ENCODE assay signal across 9 mouse cellular contexts in the genomic region with DNA sequence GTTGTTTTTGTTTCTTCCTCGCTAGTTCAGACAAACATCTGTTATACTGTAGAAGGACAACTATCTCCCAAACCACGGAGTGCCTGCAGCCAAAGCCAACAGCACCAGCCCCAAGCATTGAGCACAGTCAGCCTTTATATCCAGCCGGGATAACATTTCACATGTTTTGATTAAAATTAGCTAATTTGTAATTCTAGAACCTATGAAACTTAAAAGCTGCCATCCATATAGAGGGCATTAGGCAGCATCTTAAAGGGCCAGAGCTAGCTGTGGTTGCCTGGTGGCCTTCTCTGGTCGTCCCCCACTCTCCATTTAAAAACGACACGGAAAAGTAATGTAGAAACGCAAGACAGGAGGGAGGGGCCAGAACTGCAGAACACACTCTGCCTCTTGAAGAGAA. TPM values are rescaled to one million over a fixed set of nuclear protein-coding genes. Genes with fewer than 3 reads are reported as not detected.
DNase-seq lines count a peak whose midpoint lies in the region; ATAC-seq lines count a peak whose summit lies in the region.
"Had no signal": no experiment of that assay in that cellular context is flagged by ENCODE, and none has a peak within 500 bp of the region (broad histone marks: within the 10 kb centered on the region; RNA-seq: fewer than 3 reads in every experiment).

No protein-coding gene starts in this region.

- 9% methylated on average over 7 of the region's 7 CpGs for WGBS in heart, embryonic 12.5 days
- WGBS in embryonic facial prominence, embryonic 15.5 days, result 3% methylated on average over 7 of the region's 7 CpGs
- WGBS in hindbrain, embryonic 16.5 days, result 5% methylated on average over 7 of the region's 7 CpGs
- 7% methylated on average over 7 of the region's 7 CpGs for WGBS in neural tube, embryonic 12.5 days

- H3K36me3 ChIP-seq in heart, embryonic 12.5 days, result no peaks in the 10 kb centered on the region
- no peaks in the 10 kb centered on the region for H3K36me3 ChIP-seq in embryonic facial prominence, embryonic 15.5 days
- no peaks in the 10 kb centered on the region for H3K36me3 ChIP-seq in hindbrain, embryonic 16.5 days (ENCODE audit: control insufficient read depth, insufficient read depth, low read length)
- H3K36me3 ChIP-seq in neural tube, embryonic 12.5 days, result no peaks in the 10 kb centered on the region

- no peaks in the 10 kb centered on the region for H3K9me3 ChIP-seq in heart, embryonic 12.5 days (replicated peaks)
- no peaks in the 10 kb centered on the region for H3K9me3 ChIP-seq in embryonic facial prominence, embryonic 15.5 days (replicated peaks)
- no peaks in the 10 kb centered on the region for H3K9me3 ChIP-seq in hindbrain, embryonic 16.5 days (ENCODE audit: control insufficient read depth, low read length)
- no peaks in the 10 kb centered on the region for H3K9me3 ChIP-seq in neural tube, embryonic 12.5 days

- peaks cover 27% of the 10 kb centered on the region for H3K4me1 ChIP-seq in heart, embryonic 12.5 days (replicated peaks)
- peaks cover 24% of the 10 kb centered on the region for H3K4me1 ChIP-seq in embryonic facial prominence, embryonic 15.5 days
- peaks cover 25% of the 10 kb centered on the region for H3K4me1 ChIP-seq in hindbrain, embryonic 16.5 days (ENCODE audit: control insufficient read depth, insufficient read depth, low read depth, low read length)
- peaks cover 39% of the 10 kb centered on the region; the same call in 1 of the 2 replicates for H3K4me1 ChIP-seq in neural tube, embryonic 12.5 days

- no peak overlapping the region for H3K9ac ChIP-seq in heart, embryonic 12.5 days
- H3K9ac ChIP-seq in embryonic facial prominence, embryonic 15.5 days, result no peak overlapping the region
- peak overlapping the region; percentile 95 for H3K9ac ChIP-seq in hindbrain, embryonic 16.5 days (ENCODE audit: low read depth, low read length)
- peak overlapping the region; percentile 94; the same call in 1 of the 2 replicates for H3K9ac ChIP-seq in neural tube, embryonic 12.5 days

- ATAC-seq in heart, embryonic 12.5 days (ENCODE audit: insufficient number of reproducible peaks, low FRiP score), result no peak
- no peak for ATAC-seq in embryonic facial prominence, embryonic 15.5 days (ENCODE audit: insufficient number of reproducible peaks, low FRiP score, low TSS enrichment, low read depth)
- no peak for ATAC-seq in hindbrain, embryonic 16.5 days
- no peak for ATAC-seq in neural tube, embryonic 12.5 days (ENCODE audit: low FRiP score, low read depth)

- peaks cover 6% of the 10 kb centered on the region for H3K27me3 ChIP-seq in heart, embryonic 12.5 days (replicated peaks)
- peaks cover 16% of the 10 kb centered on the region; the same call in 1 of the 2 replicates for H3K27me3 ChIP-seq in embryonic facial prominence, embryonic 15.5 days
- H3K27me3 ChIP-seq in hindbrain, embryonic 16.5 days (replicated peaks; ENCODE audit: control insufficient read depth, insufficient read depth, low read length), result no peaks in the 10 kb centered on the region
- peaks cover 7% of the 10 kb centered on the region; the same call in 1 of the 2 replicates for H3K27me3 ChIP-seq in neural tube, embryonic 12.5 days (replicated peaks)

- peak overlapping the region; percentile 85 for H3K4me2 ChIP-seq in heart, embryonic 12.5 days
- peak overlapping the region; percentile 85 for H3K4me2 ChIP-seq in embryonic facial prominence, embryonic 15.5 days (replicated peaks)
- H3K4me2 ChIP-seq in hindbrain, embryonic 16.5 days (ENCODE audit: low read length), result peak overlapping the region; percentile 93
- H3K4me2 ChIP-seq in neural tube, embryonic 12.5 days (replicated peaks), result peak overlapping the region; percentile 90

- intact Hi-C loops in heart, postnatal 14 days (cut with DNase I), result loop anchor here (5.0 kb wide), 2 partner anchors 135 to 165 kb away; no protein-coding TSS in a partner anchor

- H3K4me3 ChIP-seq in heart, embryonic 12.5 days, result peak overlapping the region; percentile 93
- peak overlapping the region; percentile 76 for H3K4me3 ChIP-seq in embryonic facial prominence, embryonic 15.5 days (replicated peaks)
- peak overlapping the region; percentile 96 for H3K4me3 ChIP-seq in hindbrain, embryonic 16.5 days (ENCODE audit: low read length)
- peak overlapping the region; percentile 85 for H3K4me3 ChIP-seq in neural tube, embryonic 12.5 days

- H3K27ac ChIP-seq in heart, embryonic 12.5 days (ENCODE audit: poor library complexity, severe bottlenecking), result 0 out of 2 replicates have a peak overlapping the region, but pooled peaks have one; percentile 14
- H3K27ac ChIP-seq in embryonic facial prominence, embryonic 15.5 days (replicated peaks), result peak overlapping the region; percentile 30
- no peak overlapping the region for H3K27ac ChIP-seq in hindbrain, embryonic 16.5 days (ENCODE audit: low read depth, low read length)
- no peak overlapping the region for H3K27ac ChIP-seq in neural tube, embryonic 12.5 days

- no peak for DNase-seq in heart, postnatal 14 days
- no peak for DNase-seq in cerebellum, postnatal 25 days
- no peak for DNase-seq in adrenal gland, postnatal 36 days
- DNase-seq in right cerebral cortex, postnatal 14 days, result no peak
- DNase-seq: adrenal gland, postnatal 10 days had no signal

RNA-seq across cellular contexts. Expression of a gene that starts 2.3 kb away (rescaled TPM):
- 2.8 and 3.1 TPM in 2 replicates for polyA plus RNA-seq in heart, embryonic 12.5 days (2016; fragmentation: Nextera tagmentation; extraction: Ambion mirVana)
- 10 to 100 TPM; 14.4 to 14.6 TPM for total RNA-seq in heart, postnatal 14 days (2021)
- 3.5 and 3.7 TPM in 2 replicates for polyA plus RNA-seq in embryonic facial prominence, embryonic 15.5 days (2015; fragmentation: Nextera tagmentation; extraction: Ambion mirVana)
- 9.1 and 10.8 TPM in 2 replicates for polyA plus RNA-seq in hindbrain, embryonic 16.5 days (2015; fragmentation: Nextera tagmentation; extraction: Ambion mirVana)
- 6.1 and 7.5 TPM in 2 replicates for polyA plus RNA-seq in neural tube, embryonic 12.5 days (2016; fragmentation: Nextera tagmentation; extraction: Ambion mirVana)
- 1 to 10 TPM; 4.6 to 6.2 TPM for total RNA-seq in adrenal gland, postnatal 36 days (2021)

RNA-seq across cellular contexts. Expression of a gene that starts 2.4 kb away (rescaled TPM):
- polyA plus RNA-seq in heart, embryonic 12.5 days (2016; fragmentation: Nextera tagmentation; extraction: Ambion mirVana), result 0.23 and 0.45 TPM in 2 replicates
- 1 to 10 TPM; 2.5 to 2.8 TPM for total RNA-seq in heart, postnatal 14 days (2021)
- polyA plus RNA-seq in embryonic facial prominence, embryonic 15.5 days (2015; fragmentation: Nextera tagmentation; extraction: Ambion mirVana), result 1.6 and 1.7 TPM in 2 replicates
- polyA plus RNA-seq in hindbrain, embryonic 16.5 days (2015; fragmentation: Nextera tagmentation; extraction: Ambion mirVana), result 1.8 and 1.9 TPM in 2 replicates
- polyA plus RNA-seq in neural tube, embryonic 12.5 days (2016; fragmentation: Nextera tagmentation; extraction: Ambion mirVana), result 1.9 and 2.5 TPM in 2 replicates
- under 1 TPM; 0.30 to 0.33 TPM for total RNA-seq in adrenal gland, postnatal 36 days (2021)

RNA-seq across cellular contexts. Expression of a gene that starts 49.2 kb away (rescaled TPM):
- 12.2 and 12.3 TPM in 2 replicates for polyA plus RNA-seq in heart, embryonic 12.5 days (2016; fragmentation: Nextera tagmentation; extraction: Ambion mirVana)
- 10 to 100 TPM; 23.7 to 27.3 TPM for total RNA-seq in heart, postnatal 14 days (2021)
- polyA plus RNA-seq in embryonic facial prominence, embryonic 15.5 days (2015; fragmentation: Nextera tagmentation; extraction: Ambion mirVana), result 10.2 and 11.2 TPM in 2 replicates
- 15.5 and 16.2 TPM in 2 replicates for polyA plus RNA-seq in hindbrain, embryonic 16.5 days (2015; fragmentation: Nextera tagmentation; extraction: Ambion mirVana)
- 13.6 and 13.9 TPM in 2 replicates for polyA plus RNA-seq in neural tube, embryonic 12.5 days (2016; fragmentation: Nextera tagmentation; extraction: Ambion mirVana)
- total RNA-seq in adrenal gland, postnatal 36 days (2021), result 10 to 100 TPM; 17.2 to 19.6 TPM

Comparison
In these comparisons a context has a peak if more than half of its experiments do, and no peak if none do; other contexts are left out.
1. H3K27ac ChIP-seq: peak in heart, embryonic 12.5 days (single experiment) and embryonic facial prominence, embryonic 15.5 days (single experiment); none in hindbrain, embryonic 16.5 days (single experiment) and neural tube, embryonic 12.5 days (single experiment).
2. H3K9ac ChIP-seq: peak in hindbrain, embryonic 16.5 days (single experiment) and neural tube, embryonic 12.5 days (single experiment); none in heart, embryonic 12.5 days (single experiment) and embryonic facial prominence, embryonic 15.5 days (single experiment).
3. Peak in every context shown above with its lines, with median percentiles within 50 percentile points of each other: H3K4me2 ChIP-seq and H3K4me3 ChIP-seq.